In the genomic region with DNA sequence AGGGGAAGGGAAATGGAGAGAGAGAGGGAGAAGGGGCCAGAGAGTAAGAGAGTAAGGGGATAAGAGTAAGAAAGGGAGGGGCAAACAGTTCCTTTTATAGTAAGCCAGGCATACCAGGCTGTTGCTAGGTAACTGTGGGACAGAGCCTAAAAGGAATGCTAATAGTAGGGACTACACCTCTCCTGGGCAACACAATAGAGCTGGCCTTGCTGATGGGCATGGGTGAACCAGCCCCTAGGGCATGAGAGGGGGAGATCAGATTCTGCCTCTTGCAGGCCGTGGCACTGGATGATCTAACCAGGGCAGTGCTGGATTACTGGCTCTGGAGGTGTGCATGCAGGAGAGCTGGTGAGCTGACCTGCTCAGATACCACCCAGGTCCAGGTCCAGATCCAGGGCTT, we compare ENCODE assay signal across 32 mouse cellular contexts. TPM values are rescaled to one million over a fixed set of nuclear protein-coding genes. Genes with fewer than 3 reads are reported as not detected.
DNase-seq lines count a peak whose midpoint lies in the region; ATAC-seq and TF ChIP-seq lines count a peak whose summit lies in the region.
"Had no signal": no experiment of that assay in that cellular context is flagged by ENCODE, and none has a peak within 500 bp of the region (broad histone marks: within the 10 kb centered on the region; RNA-seq: fewer than 3 reads in every experiment).

No protein-coding gene starts in this region.

- H3K27ac ChIP-seq in embryonic facial prominence, embryonic 11.5 days (replicated peaks; ENCODE audit: low read depth, low read length): no peak overlapping the region
- H3K27ac ChIP-seq in embryonic facial prominence, embryonic 10.5 days (replicated peaks): no peak overlapping the region
- H3K27ac ChIP-seq in hindbrain, embryonic 12.5 days: no peak overlapping the region
- H3K27ac ChIP-seq in hindbrain, embryonic 16.5 days (ENCODE audit: low read depth, low read length): no peak overlapping the region
- H3K27ac ChIP-seq: embryonic facial prominence, embryonic 13.5 days; hindbrain, embryonic 14.5 days; left cerebral cortex, adult 2 months; limb, embryonic 12.5 days; liver, embryonic 15.5 days; midbrain, embryonic 10.5 days; neural tube, embryonic 13.5 days had no signal

- TF ChIP-seq CTCF in brain, embryonic 14.5 days (IDR thresholded peaks at IDR 0.05; ENCODE audit: borderline replicate concordance, extremely low read depth, insufficient read depth, insufficient read length): no peak

- H3K9me3 ChIP-seq in embryonic facial prominence, embryonic 11.5 days (replicated peaks; ENCODE audit: control insufficient read depth, low read length): no peaks in the 10 kb centered on the region
- H3K9me3 ChIP-seq in embryonic facial prominence, embryonic 10.5 days: no peaks in the 10 kb centered on the region
- H3K9me3 ChIP-seq in hindbrain, embryonic 12.5 days (replicated peaks): no peaks in the 10 kb centered on the region
- H3K9me3 ChIP-seq in hindbrain, embryonic 16.5 days (ENCODE audit: control insufficient read depth, low read length): no peaks in the 10 kb centered on the region
- H3K9me3 ChIP-seq: embryonic facial prominence, embryonic 13.5 days; limb, embryonic 12.5 days; liver, embryonic 15.5 days; midbrain, embryonic 10.5 days; neural tube, embryonic 13.5 days had no signal

- H3K9ac ChIP-seq in embryonic facial prominence, embryonic 11.5 days (replicated peaks; ENCODE audit: low read length): no peak overlapping the region
- no peak overlapping the region for H3K9ac ChIP-seq in hindbrain, embryonic 12.5 days
- no peak overlapping the region for H3K9ac ChIP-seq in hindbrain, embryonic 16.5 days (ENCODE audit: low read depth, low read length)
- H3K9ac ChIP-seq: embryonic facial prominence, embryonic 13.5 days; hindbrain, embryonic 14.5 days; limb, embryonic 12.5 days; liver, embryonic 15.5 days; lung, embryonic 14.5 days; neural tube, embryonic 13.5 days had no signal

- no peaks in the 10 kb centered on the region for H3K4me1 ChIP-seq in embryonic facial prominence, embryonic 11.5 days (ENCODE audit: control insufficient read depth, insufficient read depth, low read length)
- no peaks in the 10 kb centered on the region for H3K4me1 ChIP-seq in embryonic facial prominence, embryonic 10.5 days
- no peaks in the 10 kb centered on the region for H3K4me1 ChIP-seq in hindbrain, embryonic 12.5 days
- no peaks in the 10 kb centered on the region for H3K4me1 ChIP-seq in hindbrain, embryonic 16.5 days (ENCODE audit: control insufficient read depth, insufficient read depth, low read depth, low read length)
- H3K4me1 ChIP-seq: embryonic facial prominence, embryonic 13.5 days; limb, embryonic 12.5 days; liver, embryonic 15.5 days; neural tube, embryonic 13.5 days had no signal

- no peaks in the 10 kb centered on the region for H3K27me3 ChIP-seq in embryonic facial prominence, embryonic 11.5 days (ENCODE audit: control insufficient read depth, insufficient read depth, low read length)
- no peaks in the 10 kb centered on the region for H3K27me3 ChIP-seq in embryonic facial prominence, embryonic 10.5 days (replicated peaks; ENCODE audit: low read depth, poor library complexity, severe bottlenecking)
- H3K27me3 ChIP-seq in hindbrain, embryonic 12.5 days: no peaks in the 10 kb centered on the region
- H3K27me3 ChIP-seq in hindbrain, embryonic 16.5 days (replicated peaks; ENCODE audit: control insufficient read depth, insufficient read depth, low read length): no peaks in the 10 kb centered on the region
- H3K27me3 ChIP-seq: embryonic facial prominence, embryonic 13.5 days; limb, embryonic 12.5 days; liver, embryonic 15.5 days; neural tube, embryonic 13.5 days had no signal

- H3K36me3 ChIP-seq in embryonic facial prominence, embryonic 11.5 days (replicated peaks; ENCODE audit: control insufficient read depth, insufficient read depth, low read depth, low read length): no peaks in the 10 kb centered on the region
- H3K36me3 ChIP-seq in embryonic facial prominence, embryonic 10.5 days (replicated peaks): no peaks in the 10 kb centered on the region
- no peaks in the 10 kb centered on the region for H3K36me3 ChIP-seq in hindbrain, embryonic 12.5 days
- no peaks in the 10 kb centered on the region for H3K36me3 ChIP-seq in hindbrain, embryonic 16.5 days (ENCODE audit: control insufficient read depth, insufficient read depth, low read length)
- H3K36me3 ChIP-seq: embryonic facial prominence, embryonic 13.5 days; limb, embryonic 12.5 days; liver, embryonic 15.5 days; midbrain, embryonic 10.5 days; neural tube, embryonic 13.5 days had no signal

- no peak for DNase-seq in embryonic facial prominence, embryonic 11.5 days (ENCODE audit: low spot score)
- DNase-seq in embryonic facial prominence, embryonic 10.5 days (ENCODE audit: low spot score): no peak
- peak; percentile 56 for DNase-seq in ES-CJ7 (ENCODE audit: low read depth, low spot score)
- peak; percentile 13 for DNase-seq in brain, embryonic 14.5 days (ENCODE audit: low read depth)
- no peak for DNase-seq in layer of hippocampus, adult 9-10 months (ENCODE audit: low spot score)
- DNase-seq: adrenal gland, adult 2 months; adrenal gland, postnatal 36 days; cerebellum, adult 2 months; cerebellum, postnatal 14 days; gastrocnemius, postnatal 14 days; heart, adult 18-20 months; heart, postnatal 4 days; kidney, adult 11 months; kidney, postnatal 14 days; lung, embryonic 14.5 days; lung, postnatal 14 days; right cerebral cortex, postnatal 4 days; thymus, adult 2 months; thymus, postnatal 36 days had no signal

- no peak overlapping the region for H3K4me3 ChIP-seq in embryonic facial prominence, embryonic 11.5 days (ENCODE audit: low read depth, low read length)
- H3K4me3 ChIP-seq in embryonic facial prominence, embryonic 10.5 days: no peak overlapping the region
- H3K4me3 ChIP-seq in hindbrain, embryonic 12.5 days: no peak overlapping the region
- no peak overlapping the region for H3K4me3 ChIP-seq in hindbrain, embryonic 16.5 days (ENCODE audit: low read length)
- H3K4me3 ChIP-seq: embryonic facial prominence, embryonic 13.5 days; left cerebral cortex, adult 2 months; limb, embryonic 12.5 days; liver, embryonic 15.5 days; midbrain, embryonic 10.5 days; neural tube, embryonic 13.5 days had no signal

- 0 out of 2 replicates have a peak, but pooled peaks have one; percentile 14 for ATAC-seq in embryonic facial prominence, embryonic 11.5 days (replicated peaks; ENCODE audit: insufficient number of reproducible peaks, low FRiP score, low TSS enrichment, low read depth)
- ATAC-seq in hindbrain, embryonic 12.5 days (ENCODE audit: low FRiP score): peak; percentile 19; the same call in 1 of the 2 replicates
- ATAC-seq in hindbrain, embryonic 16.5 days: no peak
- ATAC-seq: activated CD4-positive, CD25-positive, alpha-beta regulatory T cell, adult 4 months; inflammation-experienced regulatory T-cells, adult 6 months had no signal

- 30% methylated on average over 1 of the region's 1 CpGs for WGBS in embryonic facial prominence, embryonic 11.5 days
- 38% methylated on average over 1 of the region's 1 CpGs for WGBS in embryonic facial prominence, embryonic 10.5 days
- 36% methylated on average over 1 of the region's 1 CpGs for WGBS in hindbrain, embryonic 12.5 days
- WGBS in hindbrain, embryonic 16.5 days: 36% methylated on average over 1 of the region's 1 CpGs

- no peak for TF ChIP-seq POLR2A in brain, embryonic 14.5 days (IDR thresholded peaks at IDR 0.05; ENCODE audit: borderline replicate concordance, extremely low read depth, insufficient read depth, insufficient read length, poor library complexity, severe bottlenecking)

- H3K4me2 ChIP-seq in embryonic facial prominence, embryonic 11.5 days (ENCODE audit: low read depth, low read length): no peak overlapping the region
- no peak overlapping the region for H3K4me2 ChIP-seq in hindbrain, embryonic 12.5 days (replicated peaks)
- H3K4me2 ChIP-seq in hindbrain, embryonic 16.5 days (ENCODE audit: low read length): no peak overlapping the region
- H3K4me2 ChIP-seq: embryonic facial prominence, embryonic 13.5 days; heart, embryonic 11.5 days; hindbrain, embryonic 14.5 days; limb, embryonic 12.5 days; liver, embryonic 15.5 days; lung, embryonic 14.5 days; neural tube, embryonic 13.5 days had no signal

RNA-seq across cellular contexts. Expression of a gene that starts 9.7 kb away (rescaled TPM):
- polyA plus RNA-seq in embryonic facial prominence, embryonic 11.5 days (2014; fragmentation: Nextera tagmentation; extraction: Ambion mirVana): 82.5 and 95.9 TPM in 2 replicates
- polyA plus RNA-seq in embryonic facial prominence, embryonic 10.5 days (2016; fragmentation: Nextera tagmentation; extraction: Ambion mirVana): 77.9 and 81.4 TPM in 2 replicates
- polyA plus RNA-seq in hindbrain, embryonic 12.5 days (2016; fragmentation: Nextera tagmentation; extraction: Ambion mirVana): 57.4 and 59.6 TPM in 2 replicates
- 25.8 and 29.6 TPM in 2 replicates for polyA plus RNA-seq in hindbrain, embryonic 16.5 days (2015; fragmentation: Nextera tagmentation; extraction: Ambion mirVana)
- polyA plus RNA-seq in brain, embryonic 14.5 days (2012; rRNA removed): 54.0 and 59.4 TPM in 2 replicates

RNA-seq across cellular contexts. Expression of a gene that starts 49.2 kb away (rescaled TPM):
- polyA plus RNA-seq in embryonic facial prominence, embryonic 11.5 days (2014; fragmentation: Nextera tagmentation; extraction: Ambion mirVana): 0.28 TPM in 1 of 2 replicates, not detected in the other
- 0.15 and 0.31 TPM in 2 replicates for polyA plus RNA-seq in embryonic facial prominence, embryonic 10.5 days (2016; fragmentation: Nextera tagmentation; extraction: Ambion mirVana)
- not detected in 2 replicates for polyA plus RNA-seq in hindbrain, embryonic 12.5 days (2016; fragmentation: Nextera tagmentation; extraction: Ambion mirVana)
- 2.2 and 2.7 TPM in 2 replicates for polyA plus RNA-seq in hindbrain, embryonic 16.5 days (2015; fragmentation: Nextera tagmentation; extraction: Ambion mirVana)
- 0.55 and 0.88 TPM in 2 replicates for polyA plus RNA-seq in brain, embryonic 14.5 days (2012; rRNA removed)
- polyA plus RNA-seq: activated CD4-positive, CD25-positive, alpha-beta regulatory T cell, adult 4 months; adrenal gland, adult 2 months; inflammation-experienced regulatory T-cells, adult 6 months; liver, adult 2 months; liver, embryonic 15.5 days; thymus, adult 2 months had no signal

Comparison
In these comparisons a context has a peak if more than half of its experiments do, and no peak if none do; other contexts are left out.
1. DNase-seq: peak in ES-CJ7 (single experiment) and brain, embryonic 14.5 days (single experiment); none in embryonic facial prominence, embryonic 11.5 days (single experiment), embryonic facial prominence, embryonic 10.5 days (single experiment) and layer of hippocampus, adult 9-10 months (single experiment).